Mouse (Mus musculus) bone marrow, adult 2 months (tissue): ENCODE measurements around the gene Ube2k. TPM values are rescaled to one million over a fixed set of nuclear protein-coding genes. Genes with fewer than 3 reads are reported as not detected.

ENCODE experiments used
- H3K27ac ChIP-seq: fragments of 200-500 bp; 2 replicates; pipeline ENCODE4 v1.5.1; 2012; ENCODE audit warnings: low read depth, mild to moderate bottlenecking, control low read depth, inconsistent platforms, low read length; ENCODE audit not compliant: control insufficient read depth, poor library complexity, insufficient read depth
- H3K4me1 ChIP-seq: fragments of 200-500 bp; 2 replicates; pipeline ENCODE4 v1.6.1; 2011; ENCODE audit warnings: low read length; ENCODE audit not compliant: control insufficient read depth, insufficient read depth
- H3K4me3 ChIP-seq: fragments of 200-500 bp; replicated peaks from 2 replicates; pipeline ENCODE3; 2011; ENCODE audit warnings: mild to moderate bottlenecking, low read depth, low read length, control low read depth; ENCODE audit not compliant: control insufficient read depth
- CTCF ChIP-seq: fragments of 200-500 bp; IDR thresholded peaks from 2 replicates; pipeline ENCODE4 v1.5.1; 2011; ENCODE audit warnings: low read length, control low read depth; ENCODE audit not compliant: control insufficient read depth, insufficient read depth
- POLR2A ChIP-seq: fragments of 200-500 bp; IDR thresholded peaks from 2 replicates; pipeline ENCODE4 v1.6.1; 2011; ENCODE audit warnings: low read depth, mild to moderate bottlenecking, control low read depth, low read length, borderline replicate concordance; ENCODE audit not compliant: control insufficient read depth
- WGBS: fragments of 180-500 bp; shearing (Covaris S2); methylation state at CpG from one replicate; pipeline ENCODE4 v1.1.7; 2018; 5-methylcytosine and 5-hydroxymethylcytosine counted together
- polyA plus RNA-seq: library from polyadenylated mRNA; stranded (reverse); fragments of >200 nt; gene quantifications from 2 replicates; pipeline ENCODE4 v1.2.4, GENCODE M21; 2011; ENCODE audit warnings: low replicate concordance; ENCODE audit not compliant: missing spikeins, insufficient read depth, insufficient read length

The Ube2k gene
- polyA plus RNA-seq, 1 experiment: 126 TPM

GRCm38 (mm10) chr5:65590199-65590598, 53.2 kb downstream of the Ube2k start:
- no peak overlapping the region for H3K4me3 ChIP-seq
- no peak overlapping the region for H3K27ac ChIP-seq
- no peaks in the 10 kb centered on the region for H3K4me1 ChIP-seq
- 33% methylated on average over 1 of the region's 1 CpGs for WGBS
- TF ChIP-seq CTCF (no peak), POLR2A (no peak)

DNA sequence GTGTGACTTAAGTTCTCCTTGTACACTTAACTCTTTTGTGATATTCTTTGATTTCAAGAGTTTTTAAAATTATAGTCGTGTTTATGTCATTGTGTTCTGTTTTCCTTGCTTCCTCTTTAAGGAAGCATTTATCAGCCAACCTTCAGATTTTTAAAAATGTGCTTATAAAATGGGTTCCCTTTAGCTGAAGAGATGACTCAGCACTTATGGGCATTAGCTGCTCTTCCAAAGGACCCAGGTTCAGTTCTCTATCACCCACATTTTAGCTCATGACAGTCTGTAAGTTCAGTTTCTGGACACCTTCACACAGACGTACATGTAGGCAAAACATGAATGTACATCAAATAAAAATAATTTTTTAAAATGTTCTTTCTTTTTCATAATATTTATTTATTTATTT, 55.4 kb downstream of the Ube2k start:
- H3K4me3 ChIP-seq: no peak overlapping the region
- no peak for TF ChIP-seq CTCF
- no peak for TF ChIP-seq POLR2A
- WGBS: 48% methylated on average over 2 of the region's 2 CpGs
- no peaks in the 10 kb centered on the region for H3K4me1 ChIP-seq
- H3K27ac ChIP-seq: no peak overlapping the region

DNA sequence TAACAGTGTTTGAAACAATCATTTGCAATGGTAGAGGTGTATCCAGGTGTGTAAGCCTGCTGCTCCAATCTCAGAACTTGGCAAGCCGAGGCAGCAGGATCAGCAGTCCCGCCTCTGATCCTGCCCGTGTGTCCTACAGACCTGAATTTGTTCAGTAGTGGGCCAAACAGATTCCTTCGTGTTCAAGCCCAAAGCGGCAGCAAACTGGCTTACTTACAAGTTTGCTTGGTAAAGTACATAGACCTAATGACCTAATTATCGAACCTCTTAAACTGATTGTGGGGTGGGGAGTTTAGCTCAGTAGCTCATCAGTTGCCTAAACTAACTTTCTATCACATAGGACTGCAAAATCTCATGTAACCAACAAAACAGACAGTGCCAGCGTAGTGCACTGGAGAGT, 62.6 kb downstream of the Ube2k start:
- no peaks in the 10 kb centered on the region for H3K4me1 ChIP-seq
- TF ChIP-seq CTCF (no peak), POLR2A (no peak)
- 88% methylated on average over 7 of the region's 7 CpGs for WGBS
- no peak overlapping the region for H3K27ac ChIP-seq
- H3K4me3 ChIP-seq: no peak overlapping the region

- no peak for TF ChIP-seq POLR2A
- TF ChIP-seq CTCF: no peak
- H3K4me3 ChIP-seq: no peak overlapping the region
- WGBS: 92% methylated on average over 1 of the region's 1 CpGs
- no peak overlapping the region for H3K27ac ChIP-seq
- H3K4me1 ChIP-seq: no peaks in the 10 kb centered on the region
These were observed 69.8 kb downstream of the Ube2k start for GRCm38 (mm10) chr5:65606820-65607219.

- H3K4me1 ChIP-seq: no peaks in the 10 kb centered on the region
- WGBS: 93% methylated on average over 5 of the region's 5 CpGs
- TF ChIP-seq CTCF: no peak
- no peak for TF ChIP-seq POLR2A
- H3K27ac ChIP-seq: no peak overlapping the region
- H3K4me3 ChIP-seq: no peak overlapping the region
These were observed 72.7 kb downstream of the Ube2k start for GRCm38 (mm10) chr5:65609769-65610168.

- no peaks in the 10 kb centered on the region for H3K4me1 ChIP-seq
- WGBS: 86% methylated on average over 4 of the region's 4 CpGs
- TF ChIP-seq POLR2A (no peak), CTCF (no peak)
- no peak overlapping the region for H3K27ac ChIP-seq
- no peak overlapping the region for H3K4me3 ChIP-seq
These were observed 73.5 kb downstream of the Ube2k start for GRCm38 (mm10) chr5:65610541-65610940.

- no peak overlapping the region for H3K4me3 ChIP-seq
- H3K27ac ChIP-seq: no peak overlapping the region
- 62% methylated on average over 9 of the region's 9 CpGs for WGBS
- TF ChIP-seq POLR2A: no peak
- TF ChIP-seq CTCF: no peak
- H3K4me1 ChIP-seq: no peaks in the 10 kb centered on the region; the same call in 1 of the 2 replicates
These were observed 76.3 kb downstream of the Ube2k start for GRCm38 (mm10) chr5:65613152-65613924.

- H3K4me3 ChIP-seq: no peak overlapping the region
- TF ChIP-seq POLR2A: no peak
- no peak for TF ChIP-seq CTCF
- no peaks in the 10 kb centered on the region for H3K4me1 ChIP-seq
- H3K27ac ChIP-seq: no peak overlapping the region
These were observed 87.3 kb downstream of the Ube2k start for GRCm38 (mm10) chr5:65624340-65624739.
